Mouse (Mus musculus): Measurements from ENCODE around the gene Agrp.

Agrp gene

GRCm38 (mm10) chr8:105636963-105637510 lies at the start of gene Agrp:
Gene Agrp (minus strand): TSS chr8:105637393.
- CTCF ChIA-PET = interaction anchor here (0.6 to 0.7 kb wide), 3 partner anchors 12 to 412 kb away, joined by 3 to 9 read pairs (median 3); no protein-coding TSS in a partner anchor

- CTCF ChIA-PET = no interaction called here
These were observed 49.4 kb upstream of the Agrp start for GRCm38 (mm10) chr8:105686551-105686950.

DNA sequence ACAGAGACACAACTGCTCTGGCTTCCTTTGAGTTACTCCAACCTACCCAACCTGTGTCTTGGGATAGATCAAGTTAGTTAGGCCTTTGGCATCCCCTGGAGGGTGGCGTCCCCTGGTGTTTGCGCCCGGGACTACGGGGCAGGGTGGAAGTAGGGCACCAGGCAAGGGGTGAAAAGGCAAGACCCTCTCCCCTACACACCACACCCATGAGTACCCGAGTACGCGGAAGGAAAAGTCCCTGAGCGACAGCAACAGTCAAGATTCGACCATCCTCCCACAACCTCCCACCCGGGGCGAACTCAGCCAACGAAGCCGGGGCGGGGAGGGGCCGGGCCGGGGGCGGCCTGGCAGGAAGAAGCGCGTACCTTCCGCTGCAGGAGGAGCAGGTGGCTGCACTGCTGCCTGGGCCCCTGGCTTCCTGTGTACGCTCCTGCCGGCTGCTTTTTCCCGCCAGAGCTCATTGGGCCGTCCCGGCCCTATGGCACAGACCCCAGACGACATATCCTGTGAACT lies 48.7 kb upstream of the Agrp start, which contains the start of gene Carmil2:
Gene Carmil2 (plus strand): TSS at position 479 of the 513 bp plus-strand sequence.
- CTCF ChIA-PET = interaction anchor here (0.5 to 1.0 kb wide), 3 partner anchors 21 to 169 kb away, joined by 4 to 14 read pairs (median 6); no protein-coding TSS in a partner anchor

- CTCF ChIA-PET = interaction anchor here (1.0 kb wide), 1 partner anchor 20 kb away, joined by 4 read pairs; no protein-coding TSS in a partner anchor
These were observed 48.1 kb upstream of the Agrp start for GRCm38 (mm10) chr8:105685325-105685724.

- CTCF ChIA-PET = interaction anchor here (0.7 kb wide), 1 partner anchor 31 kb away, joined by 3 read pairs; no protein-coding TSS in a partner anchor
These were observed 40.7 kb upstream of the Agrp start for GRCm38 (mm10) chr8:105677891-105678290.

- CTCF ChIA-PET = interaction anchor here (0.7 to 1.1 kb wide), 2 partner anchors 10 to 12 kb away, joined by 3 to 4 read pairs; no protein-coding TSS in a partner anchor
These were observed 24.0 kb upstream of the Agrp start for GRCm38 (mm10) chr8:105661167-105661566.

- CTCF ChIA-PET = no interaction called here
These were observed 20.4 kb upstream of the Agrp start for GRCm38 (mm10) chr8:105657641-105658040.

- CTCF ChIA-PET = interaction anchor here (0.6 to 1.1 kb wide), 2 partner anchors 12 to 33 kb away, joined by 3 read pairs; partner anchors contain the start of gene Ctcf
These were observed 11.7 kb upstream of the Agrp start for GRCm38 (mm10) chr8:105648929-105649328.

DNA sequence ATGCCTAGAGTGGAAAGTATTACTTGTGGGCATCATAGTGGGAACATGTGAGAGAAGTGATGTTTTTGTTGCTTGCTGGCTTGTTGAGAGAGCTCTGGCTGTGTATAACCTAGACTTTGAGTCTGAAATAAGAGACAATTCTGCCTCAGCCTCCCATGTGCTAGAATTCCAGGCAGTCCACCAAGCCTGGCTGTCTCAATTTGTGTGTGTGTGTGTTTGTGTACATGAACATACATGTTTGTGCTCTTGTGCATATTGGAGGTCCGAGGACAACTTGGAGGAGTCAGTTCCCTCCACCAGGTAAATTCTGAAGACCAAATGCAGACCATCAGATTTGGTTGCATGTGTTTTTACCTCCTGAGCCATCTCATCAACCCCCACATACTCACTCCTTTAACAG lies 8.0 kb upstream of the Agrp start:
- CTCF ChIA-PET = no interaction called here

DNA sequence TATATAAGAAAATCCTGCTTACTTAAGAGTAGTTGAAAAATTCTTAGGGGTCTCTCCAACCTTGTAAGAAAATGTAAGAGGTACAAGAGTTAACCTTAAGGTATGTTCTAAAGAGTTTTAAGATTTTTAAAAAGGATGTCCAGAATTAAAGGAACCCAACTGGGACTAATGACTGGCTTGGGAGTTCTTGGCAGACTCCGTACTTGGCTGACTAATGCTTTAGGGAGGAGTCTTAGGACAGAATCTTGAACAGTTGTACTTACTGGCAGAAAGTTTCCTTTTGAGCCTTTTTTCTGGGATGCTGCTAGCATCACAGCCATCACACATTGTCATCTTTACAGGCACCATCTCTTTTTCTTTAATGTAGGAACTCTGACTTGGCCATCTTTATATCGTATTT lies 3.3 kb upstream of the Agrp start:
- CTCF ChIA-PET = no interaction called here

- CTCF ChIA-PET = interaction anchor here (0.6 kb wide), 2 partner anchors 21 to 172 kb away, joined by 3 read pairs; no protein-coding TSS in a partner anchor
These were observed 2.6 kb upstream of the Agrp start for GRCm38 (mm10) chr8:105639835-105640234.

- CTCF ChIA-PET = interaction anchor here (0.7 kb wide), 1 partner anchor 1865 kb away, joined by 4 read pairs; no protein-coding TSS in a partner anchor
These were observed 1.3 kb upstream of the Agrp start for GRCm38 (mm10) chr8:105638510-105638909.

DNA sequence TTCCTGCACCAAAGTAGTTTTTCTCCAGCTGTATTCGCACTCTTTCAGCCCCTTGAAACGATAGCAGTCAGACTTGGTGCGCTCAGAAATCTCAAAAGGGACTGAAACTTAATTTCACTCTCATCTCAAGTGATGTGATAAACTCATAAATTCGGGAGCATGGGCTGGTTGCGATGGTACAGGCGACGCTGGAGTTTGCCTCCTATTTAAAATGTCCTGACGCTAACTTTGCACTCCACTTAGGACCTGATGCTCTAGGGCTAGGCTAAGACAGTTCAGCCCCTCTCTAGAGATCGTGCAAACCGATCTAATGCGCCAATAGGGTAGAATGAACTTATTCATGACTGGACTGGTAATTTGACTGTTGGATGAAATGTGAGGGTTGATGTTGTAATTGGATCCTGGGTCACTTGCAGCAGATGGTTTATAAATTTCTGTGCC lies 428 bp upstream of the Agrp start:
- CTCF ChIA-PET = interaction anchor here (0.7 kb wide), 1 partner anchor 1866 kb away, joined by 4 read pairs; no protein-coding TSS in a partner anchor

- CTCF ChIA-PET = interaction anchor here (0.6 to 1.0 kb wide), 5 partner anchors 11 to 413 kb away, joined by 3 to 9 read pairs (median 3); no protein-coding TSS in a partner anchor
These were observed 903 bp downstream of the Agrp start, which contains the start of gene Ctcf for GRCm38 (mm10) chr8:105636018-105636962. Gene Ctcf (plus strand): TSS chr8:105636568.

- CTCF ChIA-PET = interaction anchor here (0.6 to 1.0 kb wide), 3 partner anchors 10 to 238 kb away, joined by 3 to 4 read pairs (median 3); no protein-coding TSS in a partner anchor
These were observed 1.7 kb downstream of the Agrp start for GRCm38 (mm10) chr8:105635481-105635880.

GRCm38 (mm10) chr8:105634771-105635458 lies 2.3 kb downstream of the Agrp start:
- CTCF ChIA-PET = interaction anchor here (0.6 kb wide), 1 partner anchor 238 kb away, joined by 4 read pairs; no protein-coding TSS in a partner anchor

GRCm38 (mm10) chr8:105629337-105629736 lies 7.9 kb downstream of the Agrp start:
- CTCF ChIA-PET = interaction anchor here (0.6 to 0.7 kb wide), 2 partner anchors 38 to 142 kb away, joined by 3 to 8 read pairs; no protein-coding TSS in a partner anchor

GRCm38 (mm10) chr8:105626086-105626485 lies 11.1 kb downstream of the Agrp start:
- CTCF ChIA-PET = interaction anchor here (0.8 kb wide), 1 partner anchor 10 kb away, joined by 3 read pairs; no protein-coding TSS in a partner anchor

GRCm38 (mm10) chr8:105624831-105625230 lies 12.4 kb downstream of the Agrp start:
- CTCF ChIA-PET = interaction anchor here (0.6 to 0.7 kb wide), 2 partner anchors 8 to 75 kb away, joined by 3 to 4 read pairs; no protein-coding TSS in a partner anchor

GRCm38 (mm10) chr8:105624401-105624800 lies 12.8 kb downstream of the Agrp start:
- CTCF ChIA-PET = interaction anchor here (0.6 kb wide), 1 partner anchor 76 kb away, joined by 4 read pairs; no protein-coding TSS in a partner anchor

Data from spleen, embryonic (tissue).